Mouse (Mus musculus): ENCODE results near the gene Usp48.
A peak's percentile ranks its signal among the peaks of the same experiment; 100 is the strongest.
"Not testable (repeated sequence)": the region's sequence is repeated elsewhere in the genome, so short reads cannot be mapped to it uniquely, and the experiment has no call there.

Usp48 gene

GRCm38 (mm10) chr4:137593601-137594495, at the start of gene Usp48:
TSS of gene Usp48 (plus strand) at chr4:137593755.
- DNase-seq (ENCODE audit: low spot score), result peak; percentile 98

DNA sequence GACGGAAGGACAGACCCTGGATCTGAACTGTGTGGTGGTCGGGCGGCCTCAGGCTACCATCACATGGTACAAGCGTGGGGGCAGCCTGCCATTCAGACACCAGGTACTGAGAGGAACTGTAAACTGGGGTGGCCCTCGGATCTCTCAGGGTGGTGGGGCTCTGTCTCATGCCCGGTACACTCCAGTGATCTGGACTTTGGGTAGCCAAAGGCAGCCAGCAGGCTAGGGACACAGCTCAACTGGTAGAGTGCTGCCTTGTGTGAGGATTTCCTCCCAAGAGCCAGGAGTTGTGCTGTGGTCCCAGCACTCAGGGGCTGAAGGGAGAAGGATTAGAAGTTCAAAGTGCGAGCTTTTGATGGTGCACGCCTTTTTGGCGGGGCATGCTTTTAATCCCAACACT, 48.0 kb upstream of the Usp48 start:
- no peak for DNase-seq (ENCODE audit: low spot score)

DNA sequence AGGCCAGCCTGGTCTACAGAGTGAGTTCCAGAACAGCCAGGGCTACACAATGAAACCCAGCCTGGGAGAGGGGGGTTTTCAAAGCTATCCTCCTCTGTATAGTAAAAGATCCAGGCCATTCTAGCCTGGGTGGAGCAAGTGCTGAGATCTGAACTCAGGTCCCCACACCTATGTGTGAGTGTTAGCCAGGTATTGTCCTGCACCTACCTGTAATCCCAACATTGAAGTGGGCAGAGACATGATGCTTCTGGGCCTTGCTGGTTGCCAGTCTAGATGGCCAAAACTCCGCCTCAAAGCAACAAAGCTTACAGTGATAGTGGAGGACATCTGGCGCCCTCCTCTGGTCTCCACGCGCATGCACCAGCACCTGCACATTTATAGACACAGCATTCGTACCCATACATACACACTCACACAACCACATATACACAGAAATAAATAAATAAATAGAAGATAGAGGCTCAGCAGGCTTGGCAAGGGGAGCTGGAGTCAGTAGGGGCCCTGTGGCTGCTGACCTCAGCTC, 47.5 kb upstream of the Usp48 start:
- peak; percentile 28 for DNase-seq (ENCODE audit: low spot score)

GRCm38 (mm10) chr4:137553466-137553865, 40.1 kb upstream of the Usp48 start:
- no peak for DNase-seq (ENCODE audit: low spot score)

DNA sequence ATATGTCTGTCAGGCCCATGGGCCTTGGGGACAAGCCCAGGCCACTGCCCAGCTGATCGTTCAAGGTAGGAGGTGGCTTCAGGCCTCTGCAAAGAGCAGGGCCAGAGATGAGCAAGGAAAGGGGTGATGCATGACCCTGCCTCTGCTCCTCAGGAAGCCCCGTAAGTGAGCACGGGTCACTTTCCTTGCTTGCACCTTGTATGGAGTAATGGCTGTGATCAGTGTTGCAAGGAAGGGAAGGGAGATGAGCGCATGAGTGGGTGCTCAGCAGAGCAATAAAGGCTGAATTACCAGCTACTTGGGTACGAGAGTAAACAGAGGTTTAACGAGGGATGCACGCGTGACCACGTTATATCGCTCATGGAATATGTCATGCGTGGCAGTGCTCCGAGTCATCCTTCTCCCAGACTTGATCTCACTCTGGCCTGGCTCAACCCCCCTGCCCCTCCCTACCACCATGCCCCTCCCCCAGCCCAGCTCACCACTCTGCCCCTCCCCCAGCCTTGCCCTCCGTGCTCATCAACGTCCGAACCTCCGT, 36.8 kb upstream of the Usp48 start:
- DNase-seq (ENCODE audit: low spot score), result no peak

DNA sequence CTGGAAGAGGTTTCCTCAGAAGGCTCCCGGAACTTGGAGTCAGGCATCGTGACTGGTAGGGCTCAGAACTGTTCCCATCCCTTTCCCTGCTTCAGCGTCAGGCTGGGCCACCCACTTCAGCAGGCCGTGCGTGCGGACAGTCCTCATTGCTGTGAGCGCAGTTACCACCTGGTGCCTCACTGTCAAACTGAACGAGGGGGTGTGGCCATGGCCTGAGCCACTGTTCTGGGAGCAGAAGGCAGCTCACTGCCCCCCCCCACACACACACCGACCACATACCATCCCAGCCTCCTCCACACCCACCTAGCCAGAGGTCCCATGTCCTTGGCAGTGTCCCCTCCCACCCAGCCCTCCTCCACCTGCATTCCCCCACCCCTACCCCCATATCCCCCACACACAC, 23.7 kb upstream of the Usp48 start:
- DNase-seq (ENCODE audit: low spot score), result no peak

GRCm38 (mm10) chr4:137574469-137574868, 19.1 kb upstream of the Usp48 start, which contains the start of gene Ldlrad2:
TSS of gene Ldlrad2 (minus strand) at chr4:137574569.
- DNase-seq (ENCODE audit: low spot score), result no peak

DNA sequence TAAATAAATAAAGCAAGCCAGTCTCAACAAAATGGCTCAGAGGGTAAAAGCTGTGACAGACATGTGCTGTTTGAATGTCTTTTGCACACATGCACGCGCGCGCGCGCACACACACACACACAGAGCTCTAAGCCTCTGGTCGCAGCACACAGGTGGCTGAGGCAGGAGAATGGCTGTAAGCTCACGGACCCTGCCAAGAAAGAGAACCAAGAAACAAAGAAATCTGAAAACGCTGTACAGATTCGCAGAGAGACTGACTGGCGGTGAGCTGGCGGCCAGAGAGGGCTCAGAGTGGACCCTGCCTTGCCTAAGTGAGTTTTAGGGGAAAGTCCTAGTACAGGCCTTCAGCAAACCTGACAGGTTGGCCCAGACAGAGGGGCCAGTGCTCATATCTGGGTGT, 16.1 kb upstream of the Usp48 start:
- no peak for DNase-seq (ENCODE audit: low spot score)

DNA sequence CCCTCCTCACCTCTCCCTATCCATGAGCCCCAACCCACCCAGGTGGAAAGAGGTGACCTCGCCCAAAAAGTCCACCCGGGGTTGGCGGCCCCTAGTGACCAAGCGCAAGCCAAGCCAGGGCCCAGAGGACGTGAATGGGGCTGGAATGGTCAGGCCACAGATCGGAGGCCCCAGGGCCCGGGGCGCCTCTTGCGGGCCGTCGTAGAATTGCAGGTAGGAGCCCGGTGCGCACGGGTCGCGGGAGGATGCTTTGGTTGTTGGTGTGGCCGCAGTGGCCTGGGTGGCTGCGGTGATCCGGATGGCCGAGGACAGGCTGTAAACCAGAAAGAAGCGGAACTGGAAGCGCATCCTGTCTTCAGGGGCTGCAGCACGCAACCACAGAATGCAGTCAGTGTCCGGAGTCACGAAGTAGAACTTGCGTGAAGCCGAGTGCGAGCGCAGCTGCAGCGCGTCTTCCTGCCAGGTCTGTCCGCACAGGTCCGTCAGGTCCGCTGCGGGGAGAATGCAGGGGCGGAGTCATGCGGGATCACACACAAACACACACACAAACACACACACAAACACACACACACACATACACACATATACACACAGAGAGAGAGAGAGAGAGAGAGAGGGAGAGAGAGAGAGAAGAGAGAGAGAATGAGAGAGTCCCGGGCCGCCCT, 15.2 kb upstream of the Usp48 start:
- no peak for DNase-seq (ENCODE audit: low spot score)

GRCm38 (mm10) chr4:137579789-137580188, 13.8 kb upstream of the Usp48 start:
- DNase-seq (ENCODE audit: low spot score), result no peak

DNA sequence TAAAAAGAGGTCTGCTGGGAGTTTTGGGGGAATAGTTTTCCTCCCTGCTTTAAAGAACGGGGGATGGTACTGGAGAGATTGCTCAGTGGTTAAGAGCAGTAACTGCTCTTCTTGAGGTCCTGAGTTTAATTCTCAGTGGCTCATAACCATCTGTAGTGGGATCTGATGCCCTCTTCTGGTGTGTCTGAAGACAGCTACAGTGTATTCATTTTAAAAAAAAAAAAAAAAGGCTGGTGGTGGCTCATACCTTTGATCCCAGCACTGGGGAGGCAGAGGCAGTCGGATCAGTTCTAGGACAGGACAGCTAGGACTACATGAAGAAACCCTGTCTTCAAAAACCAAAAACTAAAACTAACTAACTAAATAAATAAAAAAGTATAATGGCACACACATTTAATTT, 13.3 kb upstream of the Usp48 start:
- DNase-seq (ENCODE audit: low spot score), result no peak

- no peak for DNase-seq (ENCODE audit: low spot score)
These were observed 11.7 kb upstream of the Usp48 start for GRCm38 (mm10) chr4:137581815-137582214.

DNA sequence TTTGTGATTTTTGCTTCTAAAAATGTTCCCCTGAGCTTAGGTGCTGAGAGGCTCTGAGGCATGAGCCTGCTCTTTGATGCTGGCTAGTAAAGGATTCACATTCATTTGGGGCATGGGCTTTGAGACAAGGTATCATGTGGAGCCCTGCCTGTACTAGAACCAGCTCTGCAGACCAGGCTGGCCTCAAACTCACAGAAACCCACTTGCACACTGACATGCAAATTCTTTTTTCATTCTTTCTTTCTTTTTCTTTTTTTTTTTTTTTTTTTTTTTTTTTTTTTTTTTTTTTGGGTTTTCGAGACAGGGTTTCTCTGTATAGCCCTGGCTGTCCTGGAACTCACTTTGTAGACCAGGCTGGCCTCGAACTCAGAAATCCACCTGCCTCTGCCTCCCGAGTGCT, 4.5 kb upstream of the Usp48 start:
- DNase-seq (ENCODE audit: low spot score), result not testable (repeated sequence)

DNA sequence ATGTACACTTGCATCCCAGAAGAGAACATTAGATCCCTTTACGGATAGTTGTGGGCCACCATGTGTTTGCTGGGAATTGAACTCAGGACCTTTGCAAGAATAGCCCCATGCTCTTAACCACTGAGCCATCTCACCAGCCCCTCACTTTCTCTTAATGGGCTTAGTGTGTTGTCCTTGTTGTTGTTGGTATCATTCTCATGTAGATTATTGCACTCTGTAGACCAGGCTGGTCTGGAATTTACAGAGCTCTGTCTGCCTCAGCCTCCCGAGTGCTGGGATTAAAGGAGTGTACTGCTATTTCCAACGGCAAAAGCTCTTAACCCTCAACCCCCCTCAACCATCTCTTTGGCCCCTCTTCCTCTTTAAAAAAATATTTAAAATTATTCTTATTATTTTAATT, 4.0 kb upstream of the Usp48 start:
- no peak for DNase-seq (ENCODE audit: low spot score)

DNA sequence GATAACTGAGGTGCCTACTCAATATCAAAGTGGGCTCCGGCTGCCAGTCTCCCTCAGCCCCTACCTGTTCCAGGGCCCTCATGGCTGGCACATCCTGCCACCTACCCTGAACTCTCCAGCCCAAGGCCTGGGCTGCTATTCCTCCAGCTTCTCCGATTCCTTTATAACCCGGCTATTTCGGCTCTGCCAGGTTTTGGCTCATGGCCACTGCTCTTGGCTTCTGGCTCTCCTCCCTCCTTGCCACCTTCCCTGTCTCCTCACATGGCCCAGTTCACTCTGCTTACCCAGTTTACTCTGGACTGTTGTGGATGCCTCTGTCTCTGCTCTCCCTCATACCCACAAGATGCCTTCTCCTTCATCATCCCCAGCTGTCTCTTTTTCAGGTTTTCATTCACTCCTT, 2.6 kb upstream of the Usp48 start:
- no peak for DNase-seq (ENCODE audit: low spot score)

DNA sequence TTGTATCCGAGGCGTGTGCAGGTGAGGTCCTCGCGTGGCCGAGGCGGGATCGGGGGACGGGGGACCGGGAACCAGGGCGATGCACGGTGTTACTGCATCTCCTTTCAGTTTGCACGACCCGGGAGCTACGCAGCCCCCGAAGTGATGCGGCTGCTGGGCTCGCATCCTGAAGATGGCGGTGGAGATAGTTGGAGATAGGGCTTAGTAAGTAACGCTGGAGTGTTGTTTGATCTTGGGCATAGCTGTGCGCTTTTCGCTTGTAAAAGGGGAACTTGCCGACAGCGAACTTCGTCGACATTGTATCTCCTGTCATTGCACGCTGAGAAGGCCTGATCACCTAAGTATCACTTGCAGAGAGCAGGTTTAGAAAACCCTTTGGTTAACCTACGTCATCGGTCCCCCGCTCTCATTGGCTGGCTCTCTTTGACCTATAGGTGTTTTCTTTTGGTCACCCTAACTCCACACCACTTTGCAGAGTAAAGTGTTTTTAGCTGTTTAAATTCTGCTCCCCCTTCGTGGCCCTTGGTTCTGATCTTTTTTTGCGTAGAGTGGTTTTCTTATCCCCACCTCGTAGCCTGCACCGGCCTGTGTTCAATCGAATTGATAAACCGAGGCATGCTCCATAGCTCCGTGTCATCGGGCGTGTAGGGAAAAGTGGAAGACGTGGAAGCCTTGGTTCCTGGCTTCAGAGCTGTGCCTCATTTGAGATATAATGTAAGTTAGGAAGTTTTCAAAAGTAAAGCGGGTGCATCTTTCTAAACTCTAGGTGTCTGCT, 1.1 kb downstream of the Usp48 start:
- no peak for DNase-seq (ENCODE audit: low spot score)

- no peak for DNase-seq (ENCODE audit: low spot score)
These were observed 3.6 kb downstream of the Usp48 start for GRCm38 (mm10) chr4:137597098-137597630.

GRCm38 (mm10) chr4:137598577-137598976, 5.0 kb downstream of the Usp48 start:
- DNase-seq (ENCODE audit: low spot score), result no peak

DNA sequence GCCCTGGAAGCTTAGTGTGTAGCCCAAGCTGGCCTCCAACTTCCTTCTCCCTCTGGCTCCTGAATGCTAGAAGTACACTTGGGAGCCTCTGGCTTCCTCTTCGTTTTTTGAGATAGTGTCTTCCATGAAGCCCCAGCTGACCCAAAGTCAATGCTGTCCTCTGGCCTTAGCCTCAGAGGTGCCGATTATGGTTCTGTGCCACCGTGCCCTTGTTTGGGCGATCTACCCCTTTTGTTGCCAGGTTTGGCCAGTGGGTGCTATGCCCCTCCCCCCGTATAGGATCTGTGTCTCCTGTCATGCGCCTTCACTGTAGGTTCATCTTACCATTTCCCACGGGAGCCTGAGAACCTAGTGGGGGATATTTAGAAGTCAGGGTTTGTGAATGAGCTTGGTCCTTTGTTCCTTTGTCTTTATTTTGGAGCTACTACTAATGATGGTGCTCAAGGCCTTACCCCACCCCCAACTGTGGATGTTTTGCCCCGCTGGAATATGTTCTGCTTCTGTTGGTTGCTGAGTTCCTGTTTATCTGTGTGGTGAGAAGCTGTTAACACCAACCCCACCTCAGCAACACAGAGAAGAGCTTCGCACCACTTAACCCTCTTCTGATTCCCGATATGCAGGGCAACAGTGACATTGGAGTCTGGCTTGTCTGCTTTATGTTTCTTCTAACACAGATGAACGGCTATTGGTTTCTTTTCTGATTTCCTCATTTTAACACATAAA, 10.1 kb downstream of the Usp48 start:
- DNase-seq (ENCODE audit: low spot score), result no peak

DNA sequence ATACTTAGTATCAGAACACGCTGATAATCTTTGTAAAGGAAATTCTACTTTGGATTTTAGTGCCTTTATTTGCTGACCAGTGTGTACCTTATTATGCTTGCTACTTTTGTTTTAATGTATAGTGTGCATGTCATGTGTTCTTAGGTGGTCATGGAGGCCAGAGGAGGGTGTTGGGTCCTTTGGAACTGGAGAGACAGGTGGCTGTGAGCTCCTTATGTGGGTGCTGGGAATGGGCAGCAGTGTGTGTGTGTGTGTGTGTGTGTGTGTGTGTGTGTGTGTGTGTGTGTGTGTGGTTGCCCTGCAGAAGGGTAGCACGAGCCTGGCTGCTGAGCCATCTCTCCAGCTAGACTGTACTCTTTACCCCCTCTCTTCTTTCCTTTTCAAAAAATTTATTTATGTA, 13.5 kb downstream of the Usp48 start:
- DNase-seq (ENCODE audit: low spot score), result no peak

DNA sequence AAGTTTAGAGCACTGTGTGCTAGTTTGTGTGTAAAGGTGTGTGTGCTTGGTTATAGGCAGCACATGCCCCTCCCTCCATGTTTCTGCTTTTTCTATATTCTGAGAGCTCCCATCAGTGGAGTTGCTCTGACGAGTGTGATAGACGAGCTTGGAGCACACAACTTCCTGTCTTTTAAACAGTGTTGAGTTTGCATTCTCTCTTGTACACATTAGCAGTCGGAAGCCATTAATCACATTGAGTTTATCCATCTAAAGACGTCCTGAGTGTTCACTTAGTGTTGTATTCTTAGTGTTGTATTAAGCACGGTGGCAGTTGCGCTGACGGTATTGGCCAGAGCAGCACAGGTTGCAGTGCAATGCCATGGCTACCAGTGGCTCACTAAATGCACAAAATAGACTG, 15.7 kb downstream of the Usp48 start:
- DNase-seq (ENCODE audit: low spot score), result no peak

Data from left cerebral cortex, adult 11 months (tissue).